Mouse (Mus musculus): ENCODE data around the gene Tln2. TPM values are rescaled to one million over a fixed set of nuclear protein-coding genes. Genes with fewer than 3 reads are reported as not detected.

Gene Tln2
- total RNA-seq, 4 experiments from 2014 or later = 79.6 to 100 (median 88.0) TPM

DNA sequence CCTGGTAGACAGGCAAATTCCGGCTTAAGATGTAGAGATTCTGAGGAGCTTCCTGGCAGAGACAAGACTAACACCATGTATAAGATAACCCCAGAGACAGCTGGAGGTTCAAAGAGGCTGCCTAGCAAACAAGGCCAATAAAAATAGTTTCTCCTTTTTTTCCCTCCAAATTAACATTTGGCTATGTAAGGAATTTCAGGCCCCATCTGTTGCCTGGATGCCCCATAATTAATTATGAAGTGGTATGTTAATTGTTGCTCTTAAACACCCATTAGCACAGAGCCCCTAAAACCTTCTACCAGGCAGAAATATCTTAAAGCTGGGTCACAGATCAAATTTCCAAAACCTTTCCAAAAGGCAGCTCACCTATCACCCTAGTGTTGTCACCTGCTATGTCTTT, 77.7 kb downstream of the Tln2 start:
- no peak for DNase-seq (ENCODE audit: low spot score in 2 of 2)

DNA sequence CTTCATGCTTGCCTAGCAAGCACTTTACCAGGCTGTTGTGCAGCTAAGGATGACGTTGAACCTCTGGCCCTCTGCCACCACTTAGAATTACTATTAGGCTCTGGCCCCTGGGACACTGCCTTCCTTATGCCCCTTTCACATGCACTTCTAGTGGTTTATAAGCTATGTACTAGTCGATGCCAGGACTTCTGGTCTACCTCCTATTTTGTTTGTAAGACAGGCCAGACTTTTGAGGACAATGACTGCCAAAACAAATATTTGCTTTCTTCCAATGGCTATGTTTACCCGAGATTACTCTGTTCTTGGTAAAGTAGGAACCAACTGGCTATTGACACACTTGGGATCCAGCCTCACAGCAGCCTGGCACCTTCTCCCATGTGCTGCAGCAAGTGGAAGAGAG, 82.1 kb downstream of the Tln2 start:
- DNase-seq (ENCODE audit: low spot score in 2 of 2) = no peak

DNA sequence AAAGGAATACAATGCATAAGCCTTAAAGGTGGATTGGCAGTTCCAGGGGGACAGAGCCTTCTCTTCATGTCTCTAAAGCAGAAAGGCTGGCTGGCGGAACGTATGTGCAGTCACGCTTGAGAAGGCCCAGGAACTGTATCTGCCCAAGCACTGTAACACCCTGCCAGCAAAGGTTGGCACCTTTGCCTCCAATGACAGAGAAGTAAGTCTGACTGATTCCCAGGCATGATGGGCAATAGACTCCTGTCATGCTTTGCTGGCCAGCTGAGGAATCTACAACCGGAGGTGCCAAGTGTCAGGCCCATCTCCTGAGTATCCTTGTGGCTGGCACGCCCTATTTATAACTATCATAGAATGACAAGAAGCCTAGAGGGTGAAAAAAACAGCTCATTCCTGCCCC, 83.3 kb downstream of the Tln2 start:
- DNase-seq (ENCODE audit: low spot score in 2 of 2) = no peak

DNA sequence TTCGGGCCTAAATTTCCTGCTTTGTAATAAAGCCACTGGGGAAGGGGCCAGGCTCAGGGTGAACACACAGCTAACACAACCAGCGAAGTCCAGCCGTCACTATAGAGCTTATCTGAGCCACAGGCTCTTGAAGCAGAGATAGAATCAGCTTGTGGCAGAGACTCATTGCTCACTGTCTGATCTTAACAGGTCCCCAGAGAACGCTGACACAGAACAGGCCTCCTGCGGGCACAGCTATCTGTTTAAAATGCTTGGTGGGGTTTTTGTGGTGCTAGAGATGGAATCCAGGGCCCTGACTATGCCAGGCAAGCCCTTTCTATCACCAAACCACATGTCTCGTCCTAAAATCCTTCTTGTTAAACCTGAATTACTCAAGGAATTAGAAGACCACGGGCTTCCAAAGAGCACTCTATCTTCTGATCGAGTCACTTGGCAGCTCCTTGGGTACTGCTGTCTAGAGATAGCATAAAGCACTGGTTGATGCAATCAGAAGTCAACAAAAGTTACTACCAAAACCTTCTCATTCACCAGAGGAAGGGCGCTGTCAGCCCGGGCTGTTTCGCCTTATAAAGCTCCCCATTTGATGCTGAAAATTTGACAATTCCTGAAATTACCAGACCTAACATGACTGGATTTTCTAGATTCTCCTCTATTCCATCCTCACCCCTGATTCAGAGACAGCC, 95.9 kb downstream of the Tln2 start:
- DNase-seq (ENCODE audit: low spot score in 2 of 2) = no peak

DNA sequence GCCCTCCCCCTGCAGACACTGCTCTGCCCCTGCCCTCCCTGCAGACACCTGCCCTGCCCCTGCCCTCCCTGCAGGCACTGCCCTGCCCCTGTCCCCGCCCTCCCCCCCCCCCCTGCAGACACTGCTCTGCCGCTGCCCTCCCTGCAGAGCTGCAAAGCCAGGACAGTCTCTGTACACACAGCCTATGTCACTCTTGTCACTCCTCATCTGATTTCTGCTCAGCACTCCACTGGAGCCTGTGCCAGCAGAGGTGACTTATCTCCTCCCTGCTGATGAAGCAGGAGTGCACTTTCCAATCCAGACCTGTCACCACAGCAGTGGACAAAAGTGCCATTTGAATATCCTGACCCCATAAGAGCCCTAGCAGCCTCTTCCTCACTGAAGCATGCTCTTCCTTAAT, 118.0 kb downstream of the Tln2 start:
- DNase-seq (ENCODE audit: low spot score in 2 of 2) = no peak

DNA sequence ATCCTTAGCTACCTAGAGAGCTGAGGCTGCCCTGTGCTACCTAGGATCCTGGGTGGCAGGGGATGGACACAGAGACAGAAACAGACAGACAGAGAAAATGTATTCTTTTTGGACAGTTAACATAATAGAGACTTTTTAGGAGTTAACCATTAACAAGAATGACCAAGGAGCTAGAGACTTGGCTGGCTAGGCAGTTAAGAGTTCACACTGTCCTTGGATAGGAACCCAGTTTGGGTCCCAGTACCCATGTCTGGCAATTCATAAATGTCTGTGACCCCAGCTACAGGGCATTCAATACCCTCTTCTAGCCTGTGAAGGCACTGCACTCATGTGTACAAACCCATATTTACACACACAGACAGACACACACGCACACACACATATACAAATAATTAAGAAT, 122.0 kb downstream of the Tln2 start:
- no peak for DNase-seq (ENCODE audit: low spot score in 2 of 2)

DNA sequence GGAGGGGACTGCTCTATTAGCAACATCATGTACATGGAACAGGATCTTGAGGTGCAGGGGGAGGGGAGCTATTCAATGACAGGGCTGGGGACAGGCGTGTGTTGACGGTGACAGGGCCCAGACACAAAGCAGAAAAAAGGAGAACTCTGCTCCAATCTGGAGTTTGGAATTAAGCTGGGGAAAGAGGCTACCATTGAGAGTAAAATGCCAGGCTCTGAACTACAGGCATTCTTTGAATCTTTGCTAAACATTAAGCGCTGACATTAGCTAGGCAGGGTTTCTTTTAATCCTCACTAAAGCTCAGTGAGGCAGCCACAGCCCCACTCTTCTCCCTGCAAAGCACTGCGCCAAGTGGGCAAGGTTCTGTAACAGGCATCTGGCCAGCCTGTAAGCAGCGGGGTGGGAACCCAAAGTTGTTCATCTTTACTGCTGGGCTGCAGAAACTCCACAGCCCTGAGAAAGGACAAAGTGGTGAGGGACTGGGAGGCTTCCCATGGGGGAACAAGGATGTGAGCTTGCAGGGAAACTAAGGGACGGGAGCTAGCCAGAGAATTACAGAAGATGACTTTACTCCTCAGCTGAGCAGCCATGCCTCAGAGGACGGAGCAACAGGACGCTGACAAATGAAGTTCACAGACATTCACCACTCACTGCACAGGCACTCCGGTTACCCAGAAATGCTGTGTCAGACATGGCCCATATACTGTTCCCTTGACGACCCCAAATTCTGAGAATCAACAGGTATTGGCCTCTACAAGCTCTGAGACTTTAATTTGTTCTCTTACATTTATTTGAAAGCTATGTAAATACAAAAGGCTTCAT, 124.0 kb downstream of the Tln2 start:
- no peak for DNase-seq (ENCODE audit: low spot score in 2 of 2)

DNA sequence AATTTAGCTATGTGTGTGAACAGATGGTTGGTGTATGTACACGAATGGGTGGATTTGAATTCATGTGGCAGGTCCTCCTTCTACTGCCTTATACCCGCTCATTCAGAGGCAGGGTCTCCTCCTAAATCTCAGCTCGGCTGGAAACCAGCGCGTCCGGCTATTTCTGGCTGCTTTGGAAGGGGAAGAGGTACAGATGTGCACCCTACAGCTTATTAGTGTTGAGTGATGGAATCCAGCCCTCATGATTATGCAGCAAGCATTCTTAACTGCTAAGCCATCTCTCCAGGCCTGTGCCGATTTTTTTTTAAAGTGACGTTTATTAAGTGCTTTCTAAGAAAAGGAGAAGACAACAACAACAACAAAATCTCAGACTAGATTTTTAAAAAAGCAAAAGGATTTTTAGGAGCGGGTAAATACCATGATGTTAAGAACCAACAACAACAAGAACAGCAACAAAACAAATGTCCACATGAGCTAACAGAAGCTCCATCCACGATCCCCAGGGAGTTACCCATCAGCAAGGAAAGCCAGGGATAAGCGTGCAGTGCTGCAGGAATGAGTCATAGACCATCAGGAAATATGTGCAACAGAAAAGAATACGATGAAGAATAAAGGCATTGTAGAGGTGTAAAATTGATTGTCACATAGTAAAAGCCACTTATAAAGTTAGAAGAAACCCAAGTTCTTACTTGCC, 130.2 kb downstream of the Tln2 start:
- no peak for DNase-seq (ENCODE audit: low spot score in 2 of 2)

DNA sequence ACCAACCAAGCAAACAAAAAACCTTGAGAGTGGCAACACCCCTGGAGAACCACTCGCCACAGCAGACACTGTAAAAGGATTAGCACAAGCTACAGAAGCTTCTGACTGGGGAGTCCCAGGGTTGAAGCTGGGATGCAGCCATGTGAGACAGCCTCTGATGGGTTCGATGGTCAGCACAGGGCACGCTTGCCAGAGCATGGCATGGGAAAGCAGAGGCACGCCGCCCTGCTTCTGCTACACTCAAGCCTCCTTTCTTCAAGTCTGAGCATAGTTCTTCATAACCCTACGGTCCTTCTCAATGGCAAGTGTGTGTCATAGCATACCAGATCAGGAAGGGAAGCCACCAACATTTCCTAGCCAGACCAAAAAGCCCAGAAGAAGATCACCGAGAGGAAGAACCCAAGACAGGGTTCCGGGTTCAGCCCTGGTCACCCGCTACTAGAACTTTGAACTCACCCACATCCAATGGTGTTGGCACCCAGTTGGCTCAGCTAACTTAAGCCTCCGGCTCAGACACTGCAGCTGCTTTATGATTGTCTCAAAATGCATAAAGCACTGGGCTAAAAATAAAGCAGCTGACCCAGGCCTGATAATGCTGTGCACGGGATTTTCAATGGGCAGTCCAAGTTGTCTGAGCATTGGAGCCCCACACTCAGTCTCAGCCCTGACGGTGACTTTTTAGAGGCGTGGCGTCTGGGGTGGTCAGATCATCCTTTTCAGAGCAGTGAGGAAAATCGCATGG, 131.0 kb downstream of the Tln2 start:
- DNase-seq (ENCODE audit: low spot score in 2 of 2) = no peak

DNA sequence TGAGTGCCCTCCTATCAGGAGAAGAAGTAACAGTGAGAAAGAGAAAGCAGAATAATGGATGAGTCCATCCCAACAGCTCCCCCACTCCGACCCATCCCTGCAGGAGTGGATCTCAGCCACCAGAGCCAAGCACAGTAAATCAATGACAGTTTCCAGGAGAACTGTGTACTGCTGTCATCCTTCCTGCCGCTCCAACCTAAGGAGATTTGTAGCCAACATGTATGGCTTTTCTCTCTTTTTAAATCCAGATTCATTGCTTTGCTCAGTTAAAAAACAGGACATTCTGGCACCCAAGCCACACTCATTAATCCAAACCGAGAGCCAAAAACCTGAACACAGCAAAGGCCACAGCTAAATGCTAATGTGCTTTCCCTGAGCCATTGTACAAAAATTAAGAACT, 133.2 kb downstream of the Tln2 start:
- DNase-seq (ENCODE audit: low spot score in 2 of 2) = no peak

DNA sequence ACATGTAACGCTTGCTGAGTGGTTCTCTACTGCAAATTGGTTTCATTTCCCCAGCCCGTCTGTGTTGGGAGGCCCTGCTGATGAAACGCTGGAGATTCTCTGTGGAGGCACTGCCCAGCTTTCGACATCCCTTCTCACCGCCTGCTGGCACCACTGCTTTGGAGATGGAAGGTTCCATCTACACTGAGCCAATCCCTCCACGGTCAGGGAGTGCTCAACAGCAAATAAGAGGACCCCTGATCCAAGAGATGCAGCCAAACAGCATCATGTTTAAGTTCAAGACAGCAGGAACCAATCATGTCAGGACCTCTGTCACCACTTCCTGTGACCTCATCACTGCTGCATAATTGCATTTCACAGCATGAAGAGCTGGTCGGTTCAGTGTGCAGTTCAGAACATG, 135.4 kb downstream of the Tln2 start:
- no peak for DNase-seq (ENCODE audit: low spot score in 2 of 2)

DNA sequence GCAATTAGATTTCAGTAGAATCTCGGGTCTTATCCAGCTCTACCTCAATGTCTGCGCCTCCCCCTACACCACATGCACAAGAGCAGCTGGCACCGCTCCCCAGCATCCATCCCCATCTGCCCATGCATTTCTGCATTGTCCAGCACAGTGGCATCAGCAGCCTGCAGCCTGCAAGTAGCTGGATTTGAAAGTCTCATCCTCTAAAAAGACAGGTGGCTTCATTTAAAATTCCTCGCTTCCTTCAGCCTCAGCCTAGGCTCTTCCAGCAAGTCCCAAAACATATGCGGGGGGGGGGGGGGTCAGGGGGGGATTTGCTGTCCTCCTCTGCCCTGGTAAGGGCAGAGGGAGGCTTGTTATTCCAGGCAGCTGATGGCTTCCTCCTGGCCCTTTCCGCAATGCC, 141.4 kb downstream of the Tln2 start:
- DNase-seq (ENCODE audit: low spot score in 2 of 2) = peak; percentile 34 to 62

DNA sequence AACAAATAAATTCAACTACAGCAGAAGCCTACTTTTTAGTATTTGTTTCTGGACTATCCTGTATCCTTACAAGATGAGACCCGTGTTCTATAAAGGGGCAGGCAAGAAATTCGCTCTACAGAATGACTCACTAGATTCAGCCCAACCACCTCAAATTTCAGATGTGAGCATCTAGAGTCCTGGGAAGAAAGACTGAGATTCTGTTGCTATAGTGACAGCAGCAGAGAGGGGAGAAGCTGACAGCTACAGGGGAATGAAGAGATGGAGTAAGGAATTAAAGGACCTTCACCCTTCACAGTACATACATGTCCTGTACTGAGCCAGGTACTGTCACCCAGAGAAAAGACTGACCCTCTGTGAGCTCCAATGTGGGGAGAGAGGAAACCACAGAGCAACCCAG, 148.8 kb downstream of the Tln2 start:
- DNase-seq (ENCODE audit: low spot score in 2 of 2) = no peak

DNA sequence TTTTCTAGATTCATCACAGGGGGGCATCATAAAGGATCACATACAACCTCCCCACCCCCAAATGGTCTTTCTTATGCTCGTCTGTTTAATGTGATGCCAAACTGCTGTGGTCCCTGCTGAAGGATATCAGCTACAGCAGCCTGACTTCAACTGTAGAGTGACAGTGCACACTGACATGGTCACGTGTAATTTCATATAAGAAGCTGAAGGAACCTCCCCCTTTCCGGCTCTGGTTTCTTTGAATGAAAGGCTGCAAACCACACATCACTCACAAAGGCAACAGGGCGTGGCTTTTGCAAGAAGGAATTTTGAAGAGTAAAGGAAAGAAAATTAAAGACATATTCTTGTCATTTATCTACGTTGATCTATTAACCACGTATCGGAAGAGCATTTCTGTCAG, 154.8 kb downstream of the Tln2 start:
- DNase-seq (ENCODE audit: low spot score in 2 of 2) = no peak

DNA sequence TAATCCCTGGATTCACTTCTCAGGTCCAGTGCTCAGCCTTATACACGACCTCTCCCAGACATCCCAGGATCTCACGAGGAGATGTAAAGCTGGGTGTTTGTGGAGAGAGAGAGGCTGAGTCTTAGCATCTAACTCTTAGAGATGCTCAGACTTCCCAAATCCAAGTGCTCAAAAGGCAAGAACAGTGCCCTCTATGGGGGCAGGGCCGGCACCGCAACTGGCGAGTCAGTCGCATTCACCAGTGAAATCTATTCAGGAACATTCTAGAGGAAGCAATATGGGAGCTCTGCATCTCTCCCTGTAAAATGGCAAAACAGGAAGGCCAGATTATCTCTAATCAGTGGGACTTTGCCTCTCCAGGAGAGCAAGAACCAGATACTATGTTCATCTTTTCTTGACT, 159.9 kb downstream of the Tln2 start:
- DNase-seq (ENCODE audit: low spot score in 2 of 2) = no peak

DNA sequence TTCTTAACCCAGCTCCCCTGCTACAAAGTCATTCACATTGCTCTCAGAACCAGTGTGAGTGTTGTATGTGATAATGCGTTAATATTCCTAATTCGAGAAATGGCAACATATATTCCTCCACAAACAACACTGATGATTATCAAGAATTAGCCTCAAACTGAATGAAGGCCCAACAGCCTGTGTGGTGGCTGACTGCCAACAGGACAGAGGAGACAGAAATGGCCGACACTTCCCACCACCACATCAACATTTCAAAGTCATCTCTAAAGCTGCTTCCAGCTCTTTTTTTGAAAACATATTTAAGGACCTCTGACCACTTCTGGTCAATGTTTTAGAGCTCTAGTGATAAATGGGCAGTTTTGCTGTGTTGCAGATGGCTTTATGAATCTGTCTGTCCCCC, 161.7 kb downstream of the Tln2 start:
- no peak for DNase-seq (ENCODE audit: low spot score in 2 of 2)

DNA sequence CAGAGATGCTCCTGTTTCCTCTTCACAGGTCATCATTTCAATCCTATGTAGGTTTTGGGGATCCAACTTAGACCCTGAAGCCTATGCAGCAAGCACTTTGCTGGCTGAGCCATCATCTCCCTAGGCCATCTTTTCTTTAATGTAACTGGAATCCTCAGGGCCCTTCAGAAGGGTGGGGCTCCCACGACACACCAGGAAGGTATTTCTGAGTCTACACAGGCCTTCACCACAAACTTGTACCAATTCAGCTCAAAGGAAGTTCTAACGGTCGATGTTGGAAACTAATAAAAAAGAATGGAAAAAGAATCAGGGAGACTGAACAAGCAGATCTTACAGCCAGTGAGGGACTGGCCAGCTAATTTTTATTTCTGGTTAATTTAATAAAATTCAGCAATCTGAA, 163.1 kb downstream of the Tln2 start:
- DNase-seq (ENCODE audit: low spot score in 2 of 2) = no peak

DNA sequence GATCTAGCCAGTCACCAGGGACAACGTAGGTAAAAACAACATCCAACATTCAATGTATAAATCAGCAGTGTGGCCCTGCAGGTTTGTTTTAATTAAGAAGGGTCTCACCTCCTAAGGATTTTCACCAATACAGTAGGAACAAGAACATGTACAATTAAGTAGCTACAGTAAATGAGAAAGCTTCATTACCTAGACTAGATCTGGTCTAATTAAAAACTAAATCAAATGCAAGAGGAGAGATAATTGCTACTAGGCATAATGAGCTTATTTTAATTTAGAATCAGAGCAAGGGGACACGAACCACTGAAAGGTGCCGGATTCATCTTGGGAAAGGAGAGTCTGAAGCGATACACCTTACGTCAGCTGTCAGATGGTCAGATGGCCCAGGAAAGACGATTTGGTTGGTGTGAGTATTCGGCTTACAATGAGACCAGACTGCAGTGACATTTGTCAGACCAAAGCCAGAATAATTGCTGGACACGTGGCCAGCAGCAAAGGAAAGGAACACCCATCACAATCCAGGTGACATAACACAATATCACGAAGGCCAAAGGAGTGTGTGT, 175.4 kb downstream of the Tln2 start:
- no peak for DNase-seq (ENCODE audit: low spot score in 2 of 2)

DNA sequence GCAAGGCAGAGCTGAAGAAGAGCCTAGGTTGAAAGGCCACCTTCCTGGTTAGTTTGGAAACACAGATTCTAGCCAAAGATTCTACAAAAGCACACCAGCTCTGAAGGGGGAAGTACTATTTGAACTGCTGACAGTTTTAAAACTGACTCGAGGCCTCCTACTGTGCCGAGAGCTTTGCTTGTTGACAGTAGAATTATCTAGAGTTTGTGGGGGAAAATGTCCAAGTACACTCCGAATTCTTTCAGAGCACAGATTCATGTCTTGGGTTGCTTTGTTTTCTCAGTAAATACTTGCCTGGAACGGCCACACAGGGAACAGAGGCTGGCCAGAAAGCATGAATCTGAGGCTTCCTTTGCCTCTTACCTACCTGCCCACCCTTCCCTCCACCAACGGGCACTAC, 179.4 kb downstream of the Tln2 start:
- no peak for DNase-seq (ENCODE audit: low spot score in 2 of 2)

DNA sequence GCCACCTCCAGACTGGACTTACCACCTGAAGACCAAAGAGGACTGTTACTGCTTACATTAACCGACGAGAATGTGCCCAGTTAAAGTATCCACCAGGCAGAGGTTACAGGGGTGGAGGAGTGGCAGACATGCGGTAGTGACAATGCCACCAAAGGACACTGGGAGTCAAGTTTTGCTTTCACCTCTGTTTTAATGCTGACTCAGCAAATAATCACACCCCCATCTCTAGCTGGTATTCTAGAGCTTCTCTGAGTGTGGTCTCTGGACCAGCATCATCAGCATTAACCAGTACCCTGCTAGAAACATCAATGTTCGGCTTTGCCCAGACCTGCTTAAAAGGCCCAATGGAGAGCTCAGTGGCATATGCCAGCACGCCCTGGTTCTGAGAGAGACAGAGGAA, 180.7 kb downstream of the Tln2 start:
- no peak for DNase-seq (ENCODE audit: low spot score in 2 of 2)

DNA sequence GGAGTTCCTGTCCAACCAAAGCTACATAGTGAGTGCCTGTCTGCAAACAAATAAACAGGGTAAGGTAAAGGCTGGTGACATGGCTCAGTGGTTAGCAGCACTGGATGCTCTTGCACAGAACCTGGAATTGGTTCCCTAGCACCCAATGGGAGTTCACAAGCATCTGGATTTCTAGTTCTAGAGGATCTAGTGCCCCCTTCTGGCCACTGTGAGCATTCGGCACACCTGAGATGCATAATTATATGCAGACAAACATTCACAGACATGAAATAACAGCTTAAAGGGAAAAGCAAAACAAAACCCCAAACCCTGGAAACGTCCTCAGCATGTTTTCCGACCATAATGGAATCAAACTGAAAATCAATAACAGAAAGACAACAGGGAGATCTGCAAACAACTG, 191.4 kb downstream of the Tln2 start:
- DNase-seq (ENCODE audit: low spot score in 2 of 2) = no peak

DNA sequence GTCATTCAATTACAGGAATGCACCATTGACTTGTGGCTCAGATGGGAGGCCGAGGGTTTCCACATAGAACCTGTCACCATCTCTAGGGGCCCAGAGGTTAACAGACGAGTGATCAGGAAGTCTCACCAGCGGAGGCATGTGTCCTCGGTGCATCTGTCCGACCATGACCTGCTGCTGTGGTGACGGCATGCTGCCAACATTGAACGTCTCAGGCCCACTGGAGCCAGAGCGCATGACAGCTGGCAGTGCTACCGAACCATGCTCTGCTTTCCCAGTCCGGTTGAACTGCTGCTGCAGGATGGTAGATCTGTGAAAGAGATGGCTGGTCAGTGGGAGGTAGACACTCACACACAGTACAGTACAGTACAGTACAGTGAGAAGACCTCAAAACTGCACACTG, 197.0 kb downstream of the Tln2 start:
- no peak for DNase-seq (ENCODE audit: low spot score in 2 of 2)
